Comparison of ENCODE assay signal across 17 mouse cellular contexts in genomic region chr2:139132121-139132520, GRCm38 (mm10).
DNase-seq lines count a peak whose midpoint lies in the region; ATAC-seq and TF ChIP-seq lines count a peak whose summit lies in the region.
"Had no signal": no experiment of that assay in that cellular context is flagged by ENCODE, and none has a peak within 500 bp of the region (broad histone marks: within the 10 kb centered on the region; RNA-seq: fewer than 3 reads in every experiment).

No protein-coding gene starts in this region.

- DNase-seq in cerebellum, adult 8-10 months: peak; percentile 7
- no peak for DNase-seq in cerebellum, postnatal 36 days
- DNase-seq in frontal cortex, postnatal 10 days (ENCODE audit: low spot score in 2 of 2): no peak
- no peak for DNase-seq in left cerebral cortex, adult 2 months (ENCODE audit: extremely low spot score in 1 of 2, low spot score in 2 of 2)
- no peak for DNase-seq in left cerebral cortex, postnatal 36 days (ENCODE audit: low spot score in 2 of 2)
- DNase-seq in right cerebral cortex, adult 18-20 months: peak; percentile 15
- no peak for DNase-seq in right cerebral cortex, postnatal 10 days (ENCODE audit: low spot score in 2 of 2)
- DNase-seq: cerebellum, adult 11 months; gastrocnemius, postnatal 14 days; kidney, adult 9 months; kidney, postnatal 4 days; retina, postnatal 1 day; thymus, postnatal 4 days had no signal

- intact Hi-C loops in left cerebral cortex, adult 2 months (cut with DNase I): loop anchor here (1.0 to 10.0 kb wide), 4 partner anchors 657 to 1155 kb away; no protein-coding TSS in a partner anchor
- intact Hi-C loops in left cerebral cortex, postnatal 36 days (cut with DNase I): loop anchor here (10.0 kb wide), 1 partner anchor 847 kb away; no protein-coding TSS in a partner anchor

- no peak overlapping the region for H3K4me3 ChIP-seq in left cerebral cortex, adult 2 months
- H3K4me3 ChIP-seq: limb, embryonic 12.5 days; myocyte had no signal

- TF ChIP-seq CTCF in left cerebral cortex, adult 2 months (IDR thresholded peaks at IDR 0.05): peak; percentile 58

- ATAC-seq in frontal cortex, adult (ENCODE audit: low TSS enrichment): peak; percentile 93

- no peak overlapping the region for H3K27ac ChIP-seq in left cerebral cortex, adult 2 months
- H3K27ac ChIP-seq: limb, embryonic 12.5 days; liver, embryonic 14.5 days had no signal

Comparison
In these comparisons a context has a peak if more than half of its experiments do, and no peak if none do; other contexts are left out.
1. DNase-seq: peak in cerebellum, adult 8-10 months (single experiment) and right cerebral cortex, adult 18-20 months (single experiment); none in cerebellum, postnatal 36 days (0 of 2), frontal cortex, postnatal 10 days (0 of 2), left cerebral cortex, adult 2 months (0 of 2), left cerebral cortex, postnatal 36 days (0 of 2) and right cerebral cortex, postnatal 10 days (0 of 2).